Mouse (Mus musculus): ENCODE data around the gene Atp2a2. TPM values are rescaled to one million over a fixed set of nuclear protein-coding genes. Genes with fewer than 3 reads are reported as not detected.

Atp2a2 gene
- total and polyA plus RNA-seq, 2 experiments = 44.6 to 46.0 TPM

DNA sequence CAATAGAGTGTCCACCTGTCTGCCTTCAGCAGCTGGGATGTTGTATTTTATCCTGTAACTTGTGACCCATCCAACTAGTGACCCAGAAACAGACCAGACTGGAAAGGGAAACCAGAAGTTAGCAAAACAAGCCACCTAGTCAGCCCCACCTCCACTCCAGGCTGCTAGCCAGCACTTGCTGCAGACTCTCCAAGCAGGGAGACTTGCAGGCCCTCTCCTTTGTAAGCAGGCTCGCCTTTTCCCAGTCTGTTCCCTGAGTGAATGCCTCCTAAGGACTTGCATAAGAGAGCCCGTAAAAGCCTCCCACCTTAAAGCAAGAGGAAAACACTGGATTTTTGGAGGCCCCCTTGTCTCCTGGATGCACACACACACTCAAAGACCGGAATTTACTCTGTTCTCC, 27.3 kb upstream of the Atp2a2 start:
- Histone ChIP-seq H3K4me1 (ENCODE audit: control insufficient read depth, insufficient read depth, low read length) (peaks cover 46% of the 10 kb centered on the region), H3K79me2 (ENCODE audit: control insufficient read depth, insufficient read depth, low read length) (no peaks in the 10 kb centered on the region), H3K4me3 (ENCODE audit: insufficient read depth, low read depth, low read length) (no peak overlapping the region), H3K27ac (replicated peaks; ENCODE audit: insufficient read depth, low read depth, low read length) (peak overlapping the region; percentile 94), H3K36me3 (ENCODE audit: control insufficient read depth, insufficient read depth, low read length) (no peaks in the 10 kb centered on the region), H3K9ac (ENCODE audit: low read depth, low read length) (no peak overlapping the region), H3K27me3 (ENCODE audit: control insufficient read depth, insufficient read depth, low read length) (no peaks in the 10 kb centered on the region)
- TF ChIP-seq CTCF (IDR thresholded peaks at IDR 0.05; ENCODE audit: low read depth, low read length) (no peak), POLR2A (IDR thresholded peaks at IDR 0.05; ENCODE audit: extremely low read depth, insufficient read depth, low read length) (no peak)
- DNase-seq (ENCODE audit: extremely low read depth, low read depth, low spot score) = peak; percentile 93
- WGBS = 27% methylated on average over 3 of the region's 3 CpGs

DNA sequence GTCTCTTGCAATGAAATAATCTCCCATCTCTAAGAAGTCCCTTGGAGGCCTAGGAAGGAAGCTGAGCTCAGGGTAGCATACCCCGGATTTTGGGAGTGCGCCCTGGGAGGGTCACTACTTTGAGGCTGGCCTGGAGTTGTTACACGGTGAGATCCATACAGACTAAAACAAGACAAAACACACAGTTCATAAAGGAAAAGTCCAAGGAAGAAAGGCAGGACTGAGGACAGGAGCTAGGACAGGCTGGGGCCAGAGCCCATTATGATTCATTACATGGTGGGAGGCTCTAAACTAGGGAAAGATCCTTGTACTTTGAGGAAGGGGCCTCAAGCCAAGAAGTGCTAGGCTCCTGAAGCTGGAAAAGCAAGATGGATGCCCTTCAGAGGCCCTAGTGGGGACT, 26.6 kb upstream of the Atp2a2 start:
- no peaks in the 10 kb centered on the region for H3K36me3 ChIP-seq (ENCODE audit: control insufficient read depth, insufficient read depth, low read length)
- H3K27me3 ChIP-seq (ENCODE audit: control insufficient read depth, insufficient read depth, low read length) = no peaks in the 10 kb centered on the region
- 72% methylated on average over 3 of the region's 3 CpGs for WGBS
- peaks cover 46% of the 10 kb centered on the region for H3K4me1 ChIP-seq (ENCODE audit: control insufficient read depth, insufficient read depth, low read length)
- no peak for DNase-seq (ENCODE audit: extremely low read depth, low read depth, low spot score)
- TF ChIP-seq CTCF (IDR thresholded peaks at IDR 0.05; ENCODE audit: low read depth, low read length) = no peak
- no peak for TF ChIP-seq POLR2A (IDR thresholded peaks at IDR 0.05; ENCODE audit: extremely low read depth, insufficient read depth, low read length)
- H3K79me2 ChIP-seq (ENCODE audit: control insufficient read depth, insufficient read depth, low read length) = no peaks in the 10 kb centered on the region
- H3K27ac ChIP-seq (replicated peaks; ENCODE audit: insufficient read depth, low read depth, low read length) = peak overlapping the region; percentile 94
- H3K9ac ChIP-seq (ENCODE audit: low read depth, low read length) = no peak overlapping the region
- H3K4me3 ChIP-seq (ENCODE audit: insufficient read depth, low read depth, low read length) = no peak overlapping the region

DNA sequence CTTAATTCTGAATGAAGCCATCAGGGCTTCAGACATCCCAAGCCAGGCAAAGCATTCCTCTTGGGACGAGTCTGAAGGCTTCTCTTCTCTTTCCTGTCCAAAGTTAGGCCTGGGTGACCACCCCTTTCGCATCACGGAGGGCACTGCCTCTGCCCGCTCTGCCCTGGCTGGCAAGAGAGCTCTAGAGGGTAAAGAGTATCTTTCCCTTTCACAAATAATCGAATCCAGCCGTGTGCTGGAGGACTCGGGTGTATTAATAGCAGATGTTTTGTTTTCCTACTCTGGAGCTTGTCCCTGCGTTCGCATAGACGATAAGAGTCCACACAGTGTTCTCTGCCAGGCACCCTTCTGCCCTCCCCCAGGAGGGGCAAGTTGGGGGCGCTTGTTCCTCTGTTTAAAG, 25.7 kb upstream of the Atp2a2 start:
- H3K4me1 ChIP-seq (ENCODE audit: control insufficient read depth, insufficient read depth, low read length) = peaks cover 46% of the 10 kb centered on the region
- no peaks in the 10 kb centered on the region for H3K79me2 ChIP-seq (ENCODE audit: control insufficient read depth, insufficient read depth, low read length)
- H3K27ac ChIP-seq (replicated peaks; ENCODE audit: insufficient read depth, low read depth, low read length) = peak overlapping the region; percentile 94
- whole genome bisulfite sequencing = 15% methylated on average over 11 of the region's 11 CpGs
- H3K9ac ChIP-seq (ENCODE audit: low read depth, low read length) = peak overlapping the region; percentile 52; the same call in 1 of the 2 replicates
- no peaks in the 10 kb centered on the region for H3K27me3 ChIP-seq (ENCODE audit: control insufficient read depth, insufficient read depth, low read length)
- no peaks in the 10 kb centered on the region for H3K36me3 ChIP-seq (ENCODE audit: control insufficient read depth, insufficient read depth, low read length)
- no peak overlapping the region for H3K4me3 ChIP-seq (ENCODE audit: insufficient read depth, low read depth, low read length)
- DNase-seq (ENCODE audit: extremely low read depth, low read depth, low spot score) = peak; percentile 91
- TF ChIP-seq POLR2A (IDR thresholded peaks at IDR 0.05; ENCODE audit: extremely low read depth, insufficient read depth, low read length) (no peak), CTCF (IDR thresholded peaks at IDR 0.05; ENCODE audit: low read depth, low read length) (no peak)

DNA sequence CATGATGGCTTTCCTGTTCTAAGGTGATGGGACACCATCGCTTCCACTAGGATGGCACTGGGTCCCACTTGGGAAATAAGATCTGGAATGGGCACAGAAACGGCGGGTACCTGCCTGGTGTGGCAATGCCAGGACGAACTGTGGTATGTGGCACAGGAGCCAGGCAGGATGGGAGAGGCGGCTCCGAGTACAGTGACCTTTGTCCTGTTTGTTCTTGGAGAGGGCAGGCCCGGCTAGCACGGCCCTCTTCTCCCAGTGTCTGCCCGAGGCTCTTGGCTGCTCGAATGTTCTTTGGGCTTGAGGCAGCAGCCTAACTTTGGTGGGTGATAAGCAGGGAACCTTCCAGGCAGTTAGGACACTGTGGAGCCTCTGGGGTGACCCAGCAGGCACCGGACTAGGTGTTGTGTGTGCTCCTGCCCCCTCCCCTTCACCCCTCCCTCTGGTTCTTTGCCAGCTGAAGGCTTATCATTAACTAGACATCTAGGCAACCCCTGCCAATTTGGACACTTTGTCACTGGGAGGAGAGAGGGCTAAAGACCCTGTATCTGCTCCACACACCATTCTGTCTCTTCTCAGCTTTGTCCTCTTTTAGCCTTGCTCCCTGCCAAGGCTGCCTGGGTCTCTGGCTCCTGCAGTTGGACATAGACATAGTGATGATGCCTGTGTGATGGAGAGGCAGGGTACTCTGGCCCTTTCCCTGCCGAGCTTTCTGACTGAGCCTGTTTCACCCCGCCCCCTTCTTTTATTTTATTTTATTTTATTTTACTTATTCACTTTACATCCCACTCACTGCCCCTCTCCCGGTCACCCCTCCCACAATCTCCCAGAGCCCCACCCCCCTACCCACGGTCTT, 25.1 kb upstream of the Atp2a2 start:
- Histone ChIP-seq H3K79me2 (ENCODE audit: control insufficient read depth, insufficient read depth, low read length) (no peaks in the 10 kb centered on the region), H3K4me1 (ENCODE audit: control insufficient read depth, insufficient read depth, low read length) (peaks cover 46% of the 10 kb centered on the region), H3K27me3 (ENCODE audit: control insufficient read depth, insufficient read depth, low read length) (no peaks in the 10 kb centered on the region), H3K36me3 (ENCODE audit: control insufficient read depth, insufficient read depth, low read length) (no peaks in the 10 kb centered on the region), H3K4me3 (ENCODE audit: insufficient read depth, low read depth, low read length) (no peak overlapping the region), H3K27ac (replicated peaks; ENCODE audit: insufficient read depth, low read depth, low read length) (peak overlapping the region; percentile 94), H3K9ac (ENCODE audit: low read depth, low read length) (peak overlapping the region; percentile 52)
- DNase-seq (ENCODE audit: extremely low read depth, low read depth, low spot score) = peak; percentile 97
- TF ChIP-seq POLR2A (IDR thresholded peaks at IDR 0.05; ENCODE audit: extremely low read depth, insufficient read depth, low read length) (no peak), CTCF (IDR thresholded peaks at IDR 0.05; ENCODE audit: low read depth, low read length) (no peak)
- WGBS = 14% methylated on average over 15 of the region's 15 CpGs

DNA sequence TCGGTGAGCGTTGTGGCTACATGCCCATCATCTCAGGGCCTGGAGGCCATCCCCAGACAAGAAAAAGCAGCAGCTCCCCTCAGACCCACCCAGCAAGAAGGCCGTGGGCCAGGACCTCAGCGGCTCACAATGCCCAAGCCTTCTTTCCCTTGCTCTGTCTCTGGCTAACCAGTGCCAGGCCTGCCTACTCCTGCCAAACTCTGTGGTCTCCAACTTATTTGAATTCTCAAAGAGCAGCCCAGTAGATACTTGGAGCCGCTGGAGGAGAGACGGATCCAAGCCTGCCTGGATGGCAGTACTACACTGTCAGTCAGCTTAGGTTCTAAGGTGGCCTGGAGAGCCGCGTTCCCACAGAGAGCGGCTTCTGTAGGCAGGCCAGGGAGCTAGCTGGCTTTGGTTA, 24.4 kb upstream of the Atp2a2 start:
- 36% methylated on average over 9 of the region's 9 CpGs for WGBS
- Histone ChIP-seq H3K36me3 (ENCODE audit: control insufficient read depth, insufficient read depth, low read length) (no peaks in the 10 kb centered on the region), H3K4me3 (ENCODE audit: insufficient read depth, low read depth, low read length) (no peak overlapping the region), H3K27ac (replicated peaks; ENCODE audit: insufficient read depth, low read depth, low read length) (peak overlapping the region; percentile 83), H3K4me1 (ENCODE audit: control insufficient read depth, insufficient read depth, low read length) (peaks cover 46% of the 10 kb centered on the region), H3K79me2 (ENCODE audit: control insufficient read depth, insufficient read depth, low read length) (no peaks in the 10 kb centered on the region), H3K9ac (ENCODE audit: low read depth, low read length) (peak overlapping the region; percentile 19; the same call in 1 of the 2 replicates), H3K27me3 (ENCODE audit: control insufficient read depth, insufficient read depth, low read length) (no peaks in the 10 kb centered on the region)
- DNase-seq (ENCODE audit: extremely low read depth, low read depth, low spot score) = no peak
- TF ChIP-seq POLR2A (IDR thresholded peaks at IDR 0.05; ENCODE audit: extremely low read depth, insufficient read depth, low read length) (no peak), CTCF (IDR thresholded peaks at IDR 0.05; ENCODE audit: low read depth, low read length) (no peak)

Measured in liver, adult 2 months (tissue).